In genomic region chr14:103987266-103987665, GRCm38 (mm10) we compare ENCODE assay signal across 15 mouse cellular contexts.
"Had no signal": no experiment of that assay in that cellular context is flagged by ENCODE, and none has a peak within 500 bp of the region (broad histone marks: within the 10 kb centered on the region; RNA-seq: fewer than 3 reads in every experiment).

No protein-coding gene starts in this region.

- H3K9me3 ChIP-seq: neural tube, embryonic 12.5 days; neural tube, embryonic 13.5 days; stomach, embryonic 15.5 days had no signal

- H3K27ac ChIP-seq: neural tube, embryonic 12.5 days; neural tube, embryonic 13.5 days; stomach, embryonic 15.5 days; stomach, postnatal 0 days had no signal

- H3K9ac ChIP-seq: neural tube, embryonic 12.5 days; neural tube, embryonic 13.5 days; stomach, embryonic 15.5 days had no signal

- H3K4me2 ChIP-seq: neural tube, embryonic 12.5 days; neural tube, embryonic 13.5 days; stomach, embryonic 15.5 days had no signal

- H3K4me3 ChIP-seq: neural tube, embryonic 12.5 days; neural tube, embryonic 13.5 days; stomach, embryonic 15.5 days had no signal

- H3K27me3 ChIP-seq: neural tube, embryonic 12.5 days; neural tube, embryonic 13.5 days; stomach, embryonic 15.5 days had no signal

- DNase-seq: retina, postnatal 1 day; right cerebral cortex, adult 18-20 months; right cerebral cortex, postnatal 14 days; right cerebral cortex, postnatal 25 days; right cerebral cortex, postnatal 4 days; spleen, adult 18-20 months; thymus, adult 18-20 months; thymus, adult 2 months; thymus, postnatal 14 days; thymus, postnatal 25 days; thymus, postnatal 4 days had no signal

- H3K36me3 ChIP-seq: neural tube, embryonic 12.5 days; neural tube, embryonic 13.5 days; stomach, embryonic 15.5 days had no signal

- H3K4me1 ChIP-seq: neural tube, embryonic 12.5 days; neural tube, embryonic 13.5 days; stomach, embryonic 15.5 days had no signal
